Comparison of ENCODE assay signal across 8 mouse cellular contexts in the genomic region with DNA sequence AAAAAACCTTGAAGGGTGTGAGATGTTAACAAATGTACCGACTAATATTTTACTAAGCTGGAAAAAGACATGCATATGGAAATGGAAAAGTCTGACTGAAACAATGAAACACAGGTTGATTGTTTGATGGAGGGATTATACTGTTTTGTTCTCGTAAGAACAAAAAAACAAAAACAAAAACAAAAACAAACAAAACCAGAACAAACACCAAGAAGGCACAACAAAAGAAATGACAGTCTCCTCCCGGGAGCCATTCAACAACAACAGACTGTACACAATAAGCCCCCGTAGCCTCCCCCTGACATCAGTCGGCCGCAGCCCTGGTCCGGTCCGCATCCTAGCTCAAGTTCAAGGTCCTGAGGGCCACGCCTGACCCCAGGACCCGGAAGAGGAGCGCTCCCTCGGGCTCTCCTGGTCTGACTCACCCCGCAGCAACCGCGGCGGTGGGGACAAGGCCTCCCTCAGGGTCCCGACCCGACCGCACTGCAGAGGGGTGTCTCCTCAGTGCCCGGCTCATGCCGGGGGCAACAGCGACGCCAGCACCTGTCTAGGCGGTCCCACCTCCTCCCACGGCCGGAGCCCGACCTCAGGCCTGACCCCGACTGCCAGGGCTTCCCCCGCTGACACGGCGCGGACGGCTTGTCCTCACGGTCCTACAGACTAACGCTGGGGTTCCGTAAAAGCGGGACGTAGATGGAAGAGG. TPM values are rescaled to one million over a fixed set of nuclear protein-coding genes. Genes with fewer than 3 reads are reported as not detected.
DNase-seq lines count a peak whose midpoint lies in the region; ATAC-seq lines count a peak whose summit lies in the region.

No protein-coding gene starts in this region.

- H3K27ac ChIP-seq in limb, embryonic 13.5 days = peak overlapping the region; percentile 61
- H3K27ac ChIP-seq in neural tube, embryonic 12.5 days = no peak overlapping the region

- peak; percentile 34 for DNase-seq in left cerebral cortex, postnatal 4 days
- DNase-seq in left cerebral cortex, adult 9 months (ENCODE audit: low spot score in 2 of 2) = no peak
- peak; percentile 62 for DNase-seq in adrenal gland, postnatal 25 days
- no peak for DNase-seq in adipocyte (ENCODE audit: low spot score)
- no peak for DNase-seq in Muller cell, postnatal 12 days (ENCODE audit: inconsistent ontology term)

- H3K4me2 ChIP-seq in limb, embryonic 13.5 days (replicated peaks) = peak overlapping the region; percentile 78
- H3K4me2 ChIP-seq in neural tube, embryonic 12.5 days (replicated peaks) = peak overlapping the region; percentile 84

- intact Hi-C loops in left cerebral cortex, postnatal 4 days (cut with DNase I) = no loop called here

- peak; percentile 58 for ATAC-seq in erythroid progenitor cell, adult 5-6 weeks (replicated peaks; ENCODE audit: low FRiP score, poor library complexity, severe bottlenecking)
- ATAC-seq in limb, embryonic 13.5 days (ENCODE audit: low FRiP score, low read depth) = peak; percentile 69
- ATAC-seq in neural tube, embryonic 12.5 days (ENCODE audit: low FRiP score, low read depth) = peak; percentile 70

- H3K9me3 ChIP-seq in limb, embryonic 13.5 days = no peaks in the 10 kb centered on the region
- no peaks in the 10 kb centered on the region for H3K9me3 ChIP-seq in neural tube, embryonic 12.5 days

- no peaks in the 10 kb centered on the region for H3K36me3 ChIP-seq in limb, embryonic 13.5 days
- H3K36me3 ChIP-seq in neural tube, embryonic 12.5 days = no peaks in the 10 kb centered on the region

- H3K4me3 ChIP-seq in limb, embryonic 13.5 days = peak overlapping the region; percentile 99
- peak overlapping the region; percentile 100 for H3K4me3 ChIP-seq in neural tube, embryonic 12.5 days

- peaks cover 37% of the 10 kb centered on the region for H3K4me1 ChIP-seq in limb, embryonic 13.5 days
- H3K4me1 ChIP-seq in neural tube, embryonic 12.5 days = peaks cover 20% of the 10 kb centered on the region

- no peaks in the 10 kb centered on the region for H3K27me3 ChIP-seq in limb, embryonic 13.5 days
- H3K27me3 ChIP-seq in neural tube, embryonic 12.5 days (replicated peaks) = no peaks in the 10 kb centered on the region

- under 1% methylated on average over 38 of the region's 38 CpGs for WGBS in limb, embryonic 13.5 days
- 1% methylated on average over 38 of the region's 38 CpGs for WGBS in neural tube, embryonic 12.5 days

- H3K9ac ChIP-seq in limb, embryonic 13.5 days = peak overlapping the region; percentile 98
- peak overlapping the region; percentile 99 for H3K9ac ChIP-seq in neural tube, embryonic 12.5 days

RNA-seq across cellular contexts. Expression of a gene that starts 0.5 kb away (rescaled TPM):
- 10 to 100 TPM; 85.9 to 89.9 TPM for total RNA-seq in left cerebral cortex, postnatal 4 days (2021)
- total RNA-seq in adrenal gland, postnatal 25 days (2021) = 88.2 and 97.6 TPM in 2 replicates
- 66.7 and 85.9 TPM in 2 replicates for total RNA-seq in erythroid progenitor cell, adult 5-6 weeks (2015; ENCODE audit: low replicate concordance)
- 45.2 and 62.4 TPM in 2 replicates for total RNA-seq in erythroid progenitor cell, adult 5-6 weeks (2017; ENCODE audit: low replicate concordance)
- polyA plus RNA-seq in limb, embryonic 13.5 days (2015; fragmentation: Nextera tagmentation; extraction: Ambion mirVana) = 159 and 162 TPM in 2 replicates
- 197 TPM in 2 replicates for polyA plus RNA-seq in neural tube, embryonic 12.5 days (2016; fragmentation: Nextera tagmentation; extraction: Ambion mirVana)

RNA-seq across cellular contexts. Expression of a gene that starts 12.8 kb away (rescaled TPM):
- 10 to 100 TPM; 89.8 to 90.5 TPM for total RNA-seq in left cerebral cortex, postnatal 4 days (2021)
- 10.8 and 13.3 TPM in 2 replicates for total RNA-seq in adrenal gland, postnatal 25 days (2021)
- total RNA-seq in erythroid progenitor cell, adult 5-6 weeks (2015; ENCODE audit: low replicate concordance) = 14.3 and 14.8 TPM in 2 replicates
- 38.2 and 43.3 TPM in 2 replicates for total RNA-seq in erythroid progenitor cell, adult 5-6 weeks (2017; ENCODE audit: low replicate concordance)
- polyA plus RNA-seq in limb, embryonic 13.5 days (2015; fragmentation: Nextera tagmentation; extraction: Ambion mirVana) = 38.7 and 40.4 TPM in 2 replicates
- polyA plus RNA-seq in neural tube, embryonic 12.5 days (2016; fragmentation: Nextera tagmentation; extraction: Ambion mirVana) = 77.7 and 79.1 TPM in 2 replicates

RNA-seq across cellular contexts. Expression of a gene that starts 44.9 kb away (rescaled TPM):
- 10 to 100 TPM; 28.7 to 34.0 TPM for total RNA-seq in left cerebral cortex, postnatal 4 days (2021)
- 31.0 and 41.8 TPM in 2 replicates for total RNA-seq in adrenal gland, postnatal 25 days (2021)
- total RNA-seq in erythroid progenitor cell, adult 5-6 weeks (2015; ENCODE audit: low replicate concordance) = 2.9 and 10.1 TPM in 2 replicates
- total RNA-seq in erythroid progenitor cell, adult 5-6 weeks (2017; ENCODE audit: low replicate concordance) = 4.4 and 5.8 TPM in 2 replicates
- polyA plus RNA-seq in limb, embryonic 13.5 days (2015; fragmentation: Nextera tagmentation; extraction: Ambion mirVana) = 6.7 and 11.3 TPM in 2 replicates
- polyA plus RNA-seq in neural tube, embryonic 12.5 days (2016; fragmentation: Nextera tagmentation; extraction: Ambion mirVana) = 6.3 and 7.8 TPM in 2 replicates

Comparison
In these comparisons a context has a peak if more than half of its experiments do, and no peak if none do; other contexts are left out.
1. DNase-seq: peak in left cerebral cortex, postnatal 4 days (single experiment) and adrenal gland, postnatal 25 days (single experiment); none in left cerebral cortex, adult 9 months (0 of 2), adipocyte (single experiment) and Muller cell, postnatal 12 days (single experiment).
2. Peak in every context shown above with its lines, with median percentiles within 50 percentile points of each other: ATAC-seq.